Mouse (Mus musculus): ENCODE measurements around the gene Apol7b. TPM values are rescaled to one million over a fixed set of nuclear protein-coding genes. Genes with fewer than 3 reads are reported as not detected.
"Not testable (repeated sequence)": the region's sequence is repeated elsewhere in the genome, so short reads cannot be mapped to it uniquely, and the experiment has no call there.

Gene Apol7b
- not detected in 2 replicates for polyA plus RNA-seq (2015; fragmentation: Nextera tagmentation; extraction: Ambion mirVana)

DNA sequence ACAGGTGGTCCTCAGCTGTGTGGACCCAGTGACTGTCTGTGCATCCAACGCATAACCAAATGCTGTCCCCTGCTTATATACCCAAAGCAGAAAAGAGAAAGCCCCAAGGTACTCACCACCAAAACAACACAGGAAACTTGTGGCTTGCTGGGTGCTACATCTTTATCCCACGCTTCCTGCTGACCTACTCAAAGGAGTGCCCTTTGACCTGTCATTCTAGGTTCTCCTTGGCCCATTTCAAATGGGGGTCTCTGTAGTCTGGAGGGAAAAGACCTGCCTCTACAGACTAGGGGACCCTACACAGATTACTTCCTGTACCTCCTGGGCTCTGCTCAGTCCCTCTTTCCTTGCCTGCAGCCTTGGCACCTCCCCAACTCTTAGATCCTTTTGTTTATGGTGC lies at the start of gene Apol7b:
TSS of gene Apol7b (minus strand) at position 101 of the 400 bp plus-strand sequence.
- not testable (repeated sequence) for H3K9me3 ChIP-seq (ENCODE audit: control insufficient read depth, low read length); H3K27me3 ChIP-seq (replicated peaks; ENCODE audit: control insufficient read depth, insufficient read depth, low read length); H3K4me3 ChIP-seq (ENCODE audit: low read length); H3K4me1 ChIP-seq (ENCODE audit: control insufficient read depth, insufficient read depth, low read depth, low read length); H3K36me3 ChIP-seq (ENCODE audit: control insufficient read depth, insufficient read depth, low read length); H3K9ac ChIP-seq (ENCODE audit: low read depth, low read length); H3K27ac ChIP-seq (ENCODE audit: low read depth, low read length); H3K4me2 ChIP-seq (ENCODE audit: low read length); ATAC-seq
- 93% methylated on average over 1 of the region's 2 CpGs for WGBS

DNA sequence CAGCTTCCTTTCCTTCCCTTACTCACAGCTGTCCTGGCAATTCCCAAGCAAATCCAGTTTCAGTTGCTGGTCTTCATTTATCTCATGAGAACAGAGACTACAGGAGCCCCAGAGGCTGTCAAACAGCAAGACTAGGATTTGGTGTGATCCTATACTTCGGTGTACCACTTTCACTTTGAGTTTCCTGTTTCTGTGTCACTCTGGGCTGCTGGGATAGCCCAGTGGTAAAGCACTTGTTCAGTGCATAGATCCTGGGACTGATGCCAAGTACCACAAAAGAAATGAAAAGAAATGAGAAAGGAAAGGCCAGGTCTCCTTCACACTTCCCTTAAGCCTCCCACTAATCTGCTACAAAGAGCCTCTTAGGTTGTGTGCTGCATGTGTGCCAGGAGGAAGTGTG lies 47.4 kb upstream of the Apol7b start:
- not testable (repeated sequence) for H3K4me2 ChIP-seq (ENCODE audit: low read length); H3K27ac ChIP-seq (ENCODE audit: low read depth, low read length); H3K36me3 ChIP-seq (ENCODE audit: control insufficient read depth, insufficient read depth, low read length); H3K9me3 ChIP-seq (ENCODE audit: control insufficient read depth, low read length); ATAC-seq; H3K27me3 ChIP-seq (replicated peaks; ENCODE audit: control insufficient read depth, insufficient read depth, low read length); H3K9ac ChIP-seq (ENCODE audit: low read depth, low read length); H3K4me3 ChIP-seq (ENCODE audit: low read length); H3K4me1 ChIP-seq (ENCODE audit: control insufficient read depth, insufficient read depth, low read depth, low read length)
- 55% methylated on average over 1 of the region's 1 CpGs for WGBS

DNA sequence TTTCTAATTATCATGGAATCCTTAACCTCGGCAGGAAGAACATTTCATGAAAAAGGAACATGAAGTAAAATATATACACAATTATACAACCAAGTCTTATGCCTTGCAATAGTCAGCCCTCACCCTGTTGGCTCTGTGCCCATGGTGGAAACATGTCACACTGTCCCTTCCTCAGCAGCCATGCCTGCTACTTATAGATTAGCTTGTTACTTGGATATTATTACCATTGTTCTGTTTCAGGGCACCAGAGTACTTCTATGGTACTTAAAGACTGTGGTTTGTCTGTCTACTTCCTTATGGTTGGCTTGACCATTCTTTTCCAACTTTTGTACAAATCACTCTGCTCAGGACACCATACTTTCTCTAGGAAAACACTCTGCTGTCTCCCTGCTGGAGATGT lies 45.9 kb upstream of the Apol7b start:
- no CpG with 5 or more reads among the region's 1 CpGs for WGBS
- H3K9me3 ChIP-seq (ENCODE audit: control insufficient read depth, low read length); H3K27ac ChIP-seq (ENCODE audit: low read depth, low read length); H3K9ac ChIP-seq (ENCODE audit: low read depth, low read length); H3K4me1 ChIP-seq (ENCODE audit: control insufficient read depth, insufficient read depth, low read depth, low read length); H3K27me3 ChIP-seq (replicated peaks; ENCODE audit: control insufficient read depth, insufficient read depth, low read length); H3K36me3 ChIP-seq (ENCODE audit: control insufficient read depth, insufficient read depth, low read length); H3K4me3 ChIP-seq (ENCODE audit: low read length); ATAC-seq; H3K4me2 ChIP-seq (ENCODE audit: low read length): not testable (repeated sequence)

DNA sequence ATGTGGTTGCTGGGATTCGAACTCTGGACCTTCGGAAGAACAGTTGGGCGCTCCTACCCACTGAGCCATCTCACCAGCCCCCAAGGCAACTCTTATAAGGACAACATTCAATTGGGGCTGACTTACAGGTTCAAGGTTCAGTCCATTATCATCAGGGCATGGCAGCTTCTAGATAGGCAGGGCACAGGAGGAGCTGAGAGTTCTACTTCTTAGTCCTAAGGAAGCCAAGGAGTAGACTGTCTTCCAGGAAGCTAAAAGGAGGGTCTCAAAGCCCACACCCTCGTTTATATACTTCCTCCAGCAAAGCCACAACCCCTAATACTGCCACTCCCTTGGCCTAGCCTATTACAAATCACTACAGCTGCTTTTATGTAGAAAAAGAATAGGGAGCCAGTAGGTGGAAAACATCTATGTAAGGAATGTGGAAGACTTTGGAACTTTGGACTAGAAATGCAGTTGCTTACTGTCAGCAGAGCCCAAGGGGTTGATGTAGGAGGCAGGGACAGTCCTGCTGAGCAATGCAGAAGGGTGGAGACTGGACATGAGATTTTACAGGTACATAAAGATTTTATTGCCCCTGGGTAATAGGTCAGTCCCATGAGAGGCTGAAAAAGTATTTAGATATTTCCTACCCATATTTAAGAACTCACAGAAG lies 35.0 kb upstream of the Apol7b start:
- Histone ChIP-seq H3K27me3 (replicated peaks; ENCODE audit: control insufficient read depth, insufficient read depth, low read length) (no peaks in the 10 kb centered on the region), H3K4me3 (ENCODE audit: low read length) (no peak overlapping the region), H3K36me3 (ENCODE audit: control insufficient read depth, insufficient read depth, low read length) (no peaks in the 10 kb centered on the region), H3K9ac (ENCODE audit: low read depth, low read length) (no peak overlapping the region), H3K9me3 (ENCODE audit: control insufficient read depth, low read length) (no peaks in the 10 kb centered on the region), H3K27ac (ENCODE audit: low read depth, low read length) (no peak overlapping the region), H3K4me1 (ENCODE audit: control insufficient read depth, insufficient read depth, low read depth, low read length) (no peaks in the 10 kb centered on the region), H3K4me2 (ENCODE audit: low read length) (no peak overlapping the region)
- WGBS, result 84% methylated on average over 4 of the region's 4 CpGs
- ATAC-seq, result no peak

DNA sequence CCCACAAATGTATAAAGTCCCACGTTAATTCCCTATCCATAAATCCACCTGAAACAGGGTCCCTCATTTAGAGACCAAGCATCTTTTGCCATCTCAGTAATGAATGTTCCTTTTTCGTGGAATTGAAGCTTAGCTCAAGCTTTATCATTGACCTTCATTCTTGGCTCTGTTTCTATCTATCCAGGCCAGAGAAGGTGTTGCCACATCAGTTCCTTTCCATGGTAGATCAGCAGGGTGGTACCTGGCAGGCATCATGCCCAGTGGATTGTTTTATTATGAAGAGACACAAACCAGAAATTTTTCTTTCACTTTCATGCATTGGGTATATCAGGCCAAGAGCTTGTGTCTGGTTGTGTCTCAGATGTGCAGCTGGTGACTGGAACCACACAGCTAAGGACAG lies 29.4 kb upstream of the Apol7b start, which contains the start of gene Apol10a:
TSS of gene Apol10a (plus strand) at position 355 of the 400 bp plus-strand sequence.
- not testable (repeated sequence) for H3K4me1 ChIP-seq (ENCODE audit: control insufficient read depth, insufficient read depth, low read depth, low read length); H3K9me3 ChIP-seq (ENCODE audit: control insufficient read depth, low read length); H3K9ac ChIP-seq (ENCODE audit: low read depth, low read length); H3K36me3 ChIP-seq (ENCODE audit: control insufficient read depth, insufficient read depth, low read length); H3K27ac ChIP-seq (ENCODE audit: low read depth, low read length); H3K27me3 ChIP-seq (replicated peaks; ENCODE audit: control insufficient read depth, insufficient read depth, low read length); ATAC-seq; H3K4me2 ChIP-seq (ENCODE audit: low read length); H3K4me3 ChIP-seq (ENCODE audit: low read length)
- WGBS, result 84% methylated on average over 2 of the region's 2 CpGs

DNA sequence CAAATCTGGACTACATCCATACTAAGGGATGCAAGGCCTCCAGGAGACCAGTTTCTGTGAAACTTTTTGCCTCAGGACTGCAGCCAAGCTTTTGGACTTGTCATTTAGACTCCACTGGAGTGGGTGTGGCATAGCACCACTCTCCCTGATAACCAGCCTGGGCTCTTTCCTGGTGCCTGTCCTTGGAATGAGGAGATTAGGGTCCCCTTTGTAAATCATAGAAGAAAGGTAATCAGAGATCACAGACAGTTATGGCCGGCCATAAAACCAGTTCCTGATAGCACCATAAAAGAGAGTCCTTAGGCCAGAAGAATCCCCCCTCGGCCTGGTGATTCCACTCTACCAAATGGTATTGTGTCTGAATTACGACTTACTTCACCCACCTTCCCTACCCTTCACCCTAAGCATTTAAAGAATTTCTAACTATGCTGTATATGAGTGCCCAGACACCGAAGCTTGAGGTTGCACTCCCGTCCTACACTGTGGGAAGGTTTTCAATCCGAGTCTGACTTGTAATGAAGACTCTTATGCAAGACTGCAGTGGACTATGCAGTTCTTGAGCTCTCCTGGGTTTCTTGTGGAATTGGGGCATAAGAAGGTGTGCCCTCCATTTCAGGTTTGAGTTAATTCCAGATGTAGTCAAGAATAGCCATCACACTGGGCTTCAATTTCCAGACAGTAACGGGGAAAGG lies 27.6 kb upstream of the Apol7b start:
- H3K9me3 ChIP-seq (ENCODE audit: control insufficient read depth, low read length); H3K36me3 ChIP-seq (ENCODE audit: control insufficient read depth, insufficient read depth, low read length); H3K9ac ChIP-seq (ENCODE audit: low read depth, low read length); H3K27ac ChIP-seq (ENCODE audit: low read depth, low read length); H3K27me3 ChIP-seq (replicated peaks; ENCODE audit: control insufficient read depth, insufficient read depth, low read length); H3K4me2 ChIP-seq (ENCODE audit: low read length); H3K4me1 ChIP-seq (ENCODE audit: control insufficient read depth, insufficient read depth, low read depth, low read length); H3K4me3 ChIP-seq (ENCODE audit: low read length); ATAC-seq: not testable (repeated sequence)
- WGBS, result 84% methylated on average over 7 of the region's 7 CpGs

DNA sequence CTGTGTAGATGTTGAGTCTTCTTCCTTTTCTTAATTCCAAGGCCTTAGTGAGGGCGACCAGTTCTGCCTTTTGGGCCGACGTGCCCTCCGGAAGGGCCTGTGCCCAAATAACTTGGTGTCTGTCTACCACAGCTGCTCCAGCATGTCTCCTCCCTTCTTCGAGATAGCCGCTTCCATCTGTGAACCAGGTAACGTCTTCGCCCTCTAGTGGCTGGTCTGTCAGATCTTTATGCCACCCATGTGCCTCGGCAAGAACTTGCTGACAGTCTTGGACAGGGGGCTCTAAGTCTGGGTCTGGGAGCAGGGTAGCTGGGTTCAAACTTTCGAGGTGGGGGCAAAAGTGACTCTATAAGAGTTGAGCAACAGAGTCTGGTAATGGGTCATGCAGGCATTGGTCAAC lies 2.6 kb upstream of the Apol7b start:
- WGBS, result 59% methylated on average over 10 of the region's 10 CpGs
- not testable (repeated sequence) for H3K4me1 ChIP-seq (ENCODE audit: control insufficient read depth, insufficient read depth, low read depth, low read length); H3K27ac ChIP-seq (ENCODE audit: low read depth, low read length); H3K4me3 ChIP-seq (ENCODE audit: low read length); H3K27me3 ChIP-seq (replicated peaks; ENCODE audit: control insufficient read depth, insufficient read depth, low read length); H3K36me3 ChIP-seq (ENCODE audit: control insufficient read depth, insufficient read depth, low read length); H3K4me2 ChIP-seq (ENCODE audit: low read length); H3K9me3 ChIP-seq (ENCODE audit: control insufficient read depth, low read length); H3K9ac ChIP-seq (ENCODE audit: low read depth, low read length); ATAC-seq

DNA sequence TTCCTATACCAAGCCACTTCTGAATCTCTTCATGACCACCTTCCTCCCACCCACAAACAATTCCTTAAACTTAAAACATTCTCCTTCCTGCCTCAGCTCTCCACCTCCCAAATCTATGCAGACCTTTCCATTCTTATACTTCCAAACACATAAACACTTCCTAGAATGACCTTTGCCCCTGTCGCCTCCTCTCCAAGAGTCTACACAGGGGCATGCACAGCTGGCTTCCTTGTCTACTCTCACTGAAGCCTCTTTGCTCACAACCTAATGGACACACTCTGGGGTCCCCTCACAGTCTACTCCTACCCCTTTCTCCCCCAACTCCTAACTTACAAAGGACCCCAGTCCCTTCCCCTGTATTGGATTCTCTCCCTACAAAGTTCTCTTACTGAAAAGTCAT lies 1.6 kb downstream of the Apol7b start:
- 90% methylated on average over 1 of the region's 1 CpGs for WGBS
- H3K4me3 ChIP-seq (ENCODE audit: low read length); H3K4me2 ChIP-seq (ENCODE audit: low read length); H3K9me3 ChIP-seq (ENCODE audit: control insufficient read depth, low read length); H3K4me1 ChIP-seq (ENCODE audit: control insufficient read depth, insufficient read depth, low read depth, low read length); H3K27me3 ChIP-seq (replicated peaks; ENCODE audit: control insufficient read depth, insufficient read depth, low read length); H3K36me3 ChIP-seq (ENCODE audit: control insufficient read depth, insufficient read depth, low read length); H3K9ac ChIP-seq (ENCODE audit: low read depth, low read length); ATAC-seq; H3K27ac ChIP-seq (ENCODE audit: low read depth, low read length): not testable (repeated sequence)

DNA sequence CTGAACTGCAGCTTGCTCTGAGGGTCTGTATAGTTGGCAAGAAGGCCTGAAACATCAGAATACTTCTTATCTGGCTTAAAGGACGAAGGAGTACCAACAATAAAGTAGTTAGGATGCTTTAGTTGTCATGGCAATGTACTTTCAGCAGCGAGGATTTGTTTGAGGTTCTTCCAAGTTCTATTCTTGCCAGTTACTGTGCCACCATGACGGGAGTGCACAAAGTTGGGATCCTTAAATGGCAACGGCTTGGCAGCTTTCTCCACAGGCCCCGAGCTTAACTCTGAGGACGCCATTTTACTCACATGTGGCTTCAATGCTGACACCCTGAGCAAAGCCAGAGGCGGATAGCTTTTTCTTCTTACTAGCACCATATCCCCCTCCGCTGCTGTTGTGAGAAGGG lies 2.5 kb downstream of the Apol7b start:
- not testable (repeated sequence) for H3K9me3 ChIP-seq (ENCODE audit: control insufficient read depth, low read length); H3K36me3 ChIP-seq (ENCODE audit: control insufficient read depth, insufficient read depth, low read length); H3K27me3 ChIP-seq (replicated peaks; ENCODE audit: control insufficient read depth, insufficient read depth, low read length); H3K4me2 ChIP-seq (ENCODE audit: low read length); H3K4me3 ChIP-seq (ENCODE audit: low read length); H3K4me1 ChIP-seq (ENCODE audit: control insufficient read depth, insufficient read depth, low read depth, low read length); ATAC-seq; H3K27ac ChIP-seq (ENCODE audit: low read depth, low read length); H3K9ac ChIP-seq (ENCODE audit: low read depth, low read length)
- WGBS, result 74% methylated on average over 8 of the region's 8 CpGs
